Mouse (Mus musculus) MEL (cell line): ENCODE data around the gene Gdap1l1. TPM values are rescaled to one million over a fixed set of nuclear protein-coding genes. Genes with fewer than 3 reads are reported as not detected.

Experiments used
- DNase-seq: peaks from one replicate; pipeline ENCODE4 v3.0.0; 2011; ENCODE audit warnings: low read depth, low spot score
- H3K27ac ChIP-seq: 2 replicates; pipeline ENCODE4 v1.5.1; 2012; ENCODE audit warnings: low read depth, mild to moderate bottlenecking, control low read depth, low read length, moderate library complexity; ENCODE audit not compliant: control insufficient read depth
- H3K27me3 ChIP-seq, 2 experiments: fragments of 150-350 bp in 1 of 2; sonication (generic) in 1 of 2; 2 replicates each; pipeline ENCODE4 v1.6.1; 2012; ENCODE audit warnings: low read length in 2 of 2, mild to moderate bottlenecking in 2 of 2, improper control_type of control experiment in 1 of 2, moderate library complexity in 1 of 2; ENCODE audit not compliant: insufficient read depth in 2 of 2, control insufficient read depth in 1 of 2
- H3K36me3 ChIP-seq, 2 experiments: 2 replicates each; pipeline ENCODE4 v1.6.1; 2012 to 2014; ENCODE audit warnings: low read length in 2 of 2, improper control_type of control experiment in 1 of 2, inconsistent platforms in 1 of 2, mild to moderate bottlenecking in 1 of 2; ENCODE audit not compliant: insufficient read depth in 2 of 2, control insufficient read depth in 1 of 2
- H3K4me1 ChIP-seq, 2 experiments: fragments of 150-350 bp in 1 of 2; sonication (generic) in 1 of 2; 2 replicates each; pipeline ENCODE4 v1.6.1; 2012; ENCODE audit warnings: low read length in 2 of 2, improper control_type of control experiment in 1 of 2, mild to moderate bottlenecking in 1 of 2; ENCODE audit not compliant: insufficient read depth in 2 of 2, control insufficient read depth in 1 of 2
- H3K4me3 ChIP-seq, 2 experiments: fragments of 150-350 bp in 1 of 2; sonication (generic) in 1 of 2; 2 replicates each; pipeline ENCODE4 v1.5.1; 2012; ENCODE audit warnings: low read depth in 2 of 2, low read length in 2 of 2, mild to moderate bottlenecking in 2 of 2, moderate library complexity in 2 of 2, control low read depth in 1 of 2, improper control_type of control experiment in 1 of 2; ENCODE audit not compliant: control insufficient read depth in 1 of 2, insufficient read depth in 1 of 2
- H3K79me2 ChIP-seq: 2 replicates; pipeline ENCODE4 v1.6.1; 2012; ENCODE audit warnings: mild to moderate bottlenecking, low read length, moderate library complexity; ENCODE audit not compliant: control insufficient read depth, poor library complexity, insufficient read depth
- H3K9ac ChIP-seq: 2 replicates; pipeline ENCODE4 v1.6.1; 2012; ENCODE audit warnings: low read depth, mild to moderate bottlenecking, control low read depth, low read length, moderate library complexity; ENCODE audit not compliant: control insufficient read depth, poor library complexity, severe bottlenecking
- H3K9me3 ChIP-seq: fragments of 150-350 bp; sonication (generic); replicated peaks from 2 replicates; pipeline ENCODE4 v1.6.1; 2012; ENCODE audit warnings: mild to moderate bottlenecking, low read length, improper control_type of control experiment, moderate library complexity; ENCODE audit not compliant: insufficient read depth
- BHLHE40 ChIP-seq: IDR thresholded peaks from 2 replicates; pipeline ENCODE4 v1.6.1; 2012; ENCODE audit warnings: low read depth, mild to moderate bottlenecking, inconsistent platforms, low read length, improper control_type of control experiment, borderline replicate concordance
- CHD1 ChIP-seq: IDR thresholded peaks from 2 replicates; pipeline ENCODE4 v1.6.1; 2012; ENCODE audit warnings: low read depth, mild to moderate bottlenecking, inconsistent platforms, low read length, improper control_type of control experiment
- E2F4 ChIP-seq: IDR thresholded peaks from 2 replicates; pipeline ENCODE4 v1.6.1; 2011; ENCODE audit warnings: low read depth, low read length, improper control_type of control experiment, borderline replicate concordance
- ELF1 ChIP-seq: IDR thresholded peaks from 2 replicates; pipeline ENCODE4 v1.6.1; 2014; ENCODE audit warnings: low read depth, mild to moderate bottlenecking, inconsistent platforms, low read length, improper control_type of control experiment, moderate library complexity
- EP300 ChIP-seq, 2 experiments: IDR thresholded peaks; 2 replicates each; pipeline ENCODE4 v1.6.1; 2011; ENCODE audit warnings: improper control_type of control experiment in 2 of 2, low read length in 2 of 2, low read depth in 1 of 2, mild to moderate bottlenecking in 1 of 2
- ETS1 ChIP-seq: IDR thresholded peaks from 2 replicates; pipeline ENCODE4 v1.6.1; 2012; ENCODE audit warnings: low read depth, mild to moderate bottlenecking, inconsistent platforms, low read length, improper control_type of control experiment, moderate library complexity
- GATA1 ChIP-seq: IDR thresholded peaks from 2 replicates; pipeline ENCODE4 v1.6.1; 2011; ENCODE audit warnings: low read depth, low read length, improper control_type of control experiment
- HCFC1 ChIP-seq: IDR thresholded peaks from 2 replicates; pipeline ENCODE4 v1.6.1; 2012; ENCODE audit warnings: low read depth, mild to moderate bottlenecking, inconsistent platforms, low read length, improper control_type of control experiment, moderate library complexity
- JUND ChIP-seq: IDR thresholded peaks from 2 replicates; pipeline ENCODE4 v1.6.1; 2011; ENCODE audit warnings: low read depth, mild to moderate bottlenecking, improper control_type of control experiment, low read length
- KAT2A ChIP-seq: conservative IDR thresholded peaks from 2 replicates; pipeline ENCODE4 v1.6.1; 2012; ENCODE audit warnings: low read depth, low read length, improper control_type of control experiment, inconsistent platforms
- MAFK ChIP-seq: IDR thresholded peaks from 2 replicates; pipeline ENCODE4 v1.6.1; 2011; ENCODE audit warnings: low read depth, mild to moderate bottlenecking, low read length, improper control_type of control experiment, borderline replicate concordance
- MAX ChIP-seq: IDR thresholded peaks from 2 replicates; pipeline ENCODE4 v1.6.1; 2011; ENCODE audit warnings: low read length, improper control_type of control experiment
- MAZ ChIP-seq: IDR thresholded peaks from 2 replicates; pipeline ENCODE4 v1.6.1; 2012; ENCODE audit warnings: low read depth, mild to moderate bottlenecking, inconsistent platforms, low read length, improper control_type of control experiment
- MYB ChIP-seq: IDR thresholded peaks from 2 replicates; pipeline ENCODE4 v1.6.1; 2011; ENCODE audit warnings: mild to moderate bottlenecking, low read depth, low read length, improper control_type of control experiment
- MYC ChIP-seq: IDR thresholded peaks from 2 replicates; pipeline ENCODE4 v1.6.1; 2011; ENCODE audit warnings: low read depth, mild to moderate bottlenecking, low read length, improper control_type of control experiment, moderate library complexity
- NELFE ChIP-seq: IDR thresholded peaks from 2 replicates; pipeline ENCODE4 v1.6.1; 2011; ENCODE audit warnings: low read depth, low read length, improper control_type of control experiment
- POLR2A ChIP-seq, 2 experiments: IDR thresholded peaks; 2 replicates each; pipeline ENCODE4 v1.6.1; 2011 to 2012; ENCODE audit warnings: low read length in 2 of 2, mild to moderate bottlenecking in 2 of 2, control low read depth in 1 of 2, improper control_type of control experiment in 1 of 2, low read depth in 1 of 2, moderate library complexity in 1 of 2; ENCODE audit not compliant: control insufficient read depth in 1 of 2, insufficient read depth in 1 of 2, poor library complexity in 1 of 2
- POLR2AphosphoS2 ChIP-seq: IDR thresholded peaks from 2 replicates; pipeline ENCODE4 v1.6.1; 2011; ENCODE audit warnings: low read length, improper control_type of control experiment
- POLR2AphosphoS5 ChIP-seq: IDR thresholded peaks from 2 replicates; pipeline ENCODE4 v1.6.1; 2012; ENCODE audit warnings: low read depth, borderline replicate concordance, mild to moderate bottlenecking, inconsistent platforms, low read length, moderate library complexity, mixed read lengths
- RAD21 ChIP-seq: IDR thresholded peaks from 2 replicates; pipeline ENCODE4 v1.6.1; 2011; ENCODE audit warnings: mild to moderate bottlenecking, low read depth, low read length, improper control_type of control experiment
- SIN3A ChIP-seq: IDR thresholded peaks from 2 replicates; pipeline ENCODE4 v1.6.1; 2012; ENCODE audit warnings: low read length, improper control_type of control experiment, inconsistent platforms
- SMC3 ChIP-seq: IDR thresholded peaks from 2 replicates; pipeline ENCODE4 v1.6.1; 2011; ENCODE audit warnings: low read depth, low read length, improper control_type of control experiment
- UBTF ChIP-seq: IDR thresholded peaks from 2 replicates; pipeline ENCODE4 v1.6.1; 2012; ENCODE audit warnings: low read depth, mild to moderate bottlenecking, inconsistent platforms, low read length, improper control_type of control experiment, moderate library complexity, borderline replicate concordance; ENCODE audit not compliant: insufficient read depth
- USF2 ChIP-seq, 2 experiments: IDR thresholded peaks; 2 replicates each; pipeline ENCODE4 v1.6.1; 2011 to 2012; ENCODE audit warnings: improper control_type of control experiment in 2 of 2, low read length in 2 of 2, borderline replicate concordance in 1 of 2, inconsistent platforms in 1 of 2, low read depth in 1 of 2, mild to moderate bottlenecking in 1 of 2; ENCODE audit not compliant: insufficient read depth in 1 of 2
- ZKSCAN1 ChIP-seq: IDR thresholded peaks from 2 replicates; pipeline ENCODE4 v1.6.1; 2012; ENCODE audit warnings: low read depth, mild to moderate bottlenecking, inconsistent platforms, low read length, improper control_type of control experiment, moderate library complexity
- ZMIZ1 ChIP-seq: IDR thresholded peaks from 2 replicates; pipeline ENCODE4 v1.6.1; 2012; ENCODE audit warnings: low read depth, mild to moderate bottlenecking, inconsistent platforms, low read length, improper control_type of control experiment, moderate library complexity
- polyA plus RNA-seq, 2 experiments: library from polyadenylated mRNA; stranded (reverse) in 1 of 2; unstranded in 1 of 2; fragments of >175 nt in 1 of 2; fragments of >200 nt in 1 of 2; gene quantifications; 2 replicates each; pipeline versions ENCODE4 v1.2.1 to v1.2.4; 2012; ENCODE audit warnings: low replicate concordance in 2 of 2, low read depth in 1 of 2; ENCODE audit not compliant: insufficient read length in 2 of 2, insufficient read depth in 1 of 2, missing spikeins in 1 of 2
- total RNA-seq: library from RNA; depleted of rRNA; stranded (reverse); fragments of 300-350 nt; gene quantifications from 2 replicates; pipeline ENCODE4 v1.2.3, GENCODE M21; 2012

The Gdap1l1 gene
- total and polyA plus RNA-seq, 3 experiments: not detected

- H3K27me3 ChIP-seq: no peaks in the 10 kb centered on the region
- no peaks in the 10 kb centered on the region for H3K36me3 ChIP-seq
- H3K4me3 ChIP-seq: no peak within 1 kb of the TSS
- H3K27ac ChIP-seq: no peak within 1 kb of the TSS
- H3K9ac ChIP-seq: no peak within 1 kb of the TSS
- no peak for DNase-seq
- H3K79me2 ChIP-seq: no peaks in the 10 kb centered on the region
- H3K9me3 ChIP-seq: no peaks in the 10 kb centered on the region
- TF ChIP-seq SMC3: no peak
- TF ChIP-seq POLR2AphosphoS5: no peak
- TF ChIP-seq CHD1: no peak
- no peak for TF ChIP-seq NELFE
- no peak for TF ChIP-seq MAFK
- no peak for TF ChIP-seq RAD21
- no peak for TF ChIP-seq BHLHE40
- TF ChIP-seq ZMIZ1: no peak
- TF ChIP-seq ELF1: no peak
- TF ChIP-seq ZKSCAN1: no peak
- TF ChIP-seq POLR2A (IDR thresholded peaks at IDR 0.05; ENCODE audit: control insufficient read depth in 1 of 2, insufficient read depth in 1 of 2, low read depth in 1 of 2, low read length in 2 of 2, poor library complexity in 1 of 2): no peak
- no peak for TF ChIP-seq KAT2A
- no peaks in the 10 kb centered on the region for H3K4me1 ChIP-seq
These were observed 40.4 kb upstream of the Gdap1l1 start, which contains the start of gene Jph2 for GRCm38 (mm10) chr2:163397905-163398304. Jph2 (minus strand) TSS chr2:163397993.

- H3K4me1 ChIP-seq: no peaks in the 10 kb centered on the region
These were observed 39.5 kb upstream of the Gdap1l1 start for GRCm38 (mm10) chr2:163398770-163399169.

More at GRCm38 (mm10) chr2:163398770-163399169, 39.5 kb upstream of the Gdap1l1 start:
- no peaks in the 10 kb centered on the region for H3K27me3 ChIP-seq
- no peak overlapping the region for H3K9ac ChIP-seq
- H3K9me3 ChIP-seq: no peaks in the 10 kb centered on the region
- no peak overlapping the region for H3K4me3 ChIP-seq
- H3K79me2 ChIP-seq: no peaks in the 10 kb centered on the region
- no peak for TF ChIP-seq HCFC1
- no peak for TF ChIP-seq EP300 (IDR thresholded peaks at IDR 0.05; ENCODE audit: low read depth in 1 of 2, low read length in 2 of 2)
- no peak for TF ChIP-seq MAX
- no peak for TF ChIP-seq GATA1
- no peak for TF ChIP-seq POLR2AphosphoS2
- no peak for TF ChIP-seq SIN3A
- no peak for TF ChIP-seq ELF1
- TF ChIP-seq UBTF: no peak
- no peak for TF ChIP-seq RAD21
- TF ChIP-seq JUND: no peak
- no peak for TF ChIP-seq MYC
- TF ChIP-seq MAZ: no peak
- TF ChIP-seq MYB: no peak
- no peak for TF ChIP-seq E2F4
- no peak for TF ChIP-seq USF2 (IDR thresholded peaks at IDR 0.05; ENCODE audit: borderline replicate concordance in 1 of 2, insufficient read depth in 1 of 2, low read depth in 1 of 2, low read length in 2 of 2)
- no peak for TF ChIP-seq ETS1
- no peaks in the 10 kb centered on the region for H3K36me3 ChIP-seq
- no peak for DNase-seq
- H3K27ac ChIP-seq: no peak overlapping the region
